In genomic region chr11:115276780-115277603, GRCm38 (mm10) we compare ENCODE assay signal across 8 mouse cellular contexts. TPM values are rescaled to one million over a fixed set of nuclear protein-coding genes. Genes with fewer than 3 reads are reported as not detected.
A peak's percentile ranks its signal among the peaks of the same experiment; 100 is the strongest.
DNase-seq lines count a peak whose midpoint lies in the region; ATAC-seq and TF ChIP-seq lines count a peak whose summit lies in the region.

TSS of gene Fdxr (minus strand) at chr11:115277050.

- H3K36me3 ChIP-seq in hindbrain, embryonic 10.5 days = 0 out of 2 replicates have a peak, but pooled peaks cover 3% of the 10 kb centered on the region
- H3K36me3 ChIP-seq in lung, postnatal 0 days (ENCODE audit: insufficient read depth, low read length) = no peaks in the 10 kb centered on the region

- H3K9ac ChIP-seq in lung, postnatal 0 days (replicated peaks; ENCODE audit: low read depth) = peak within 1 kb of the TSS; percentile 43

- TF ChIP-seq EP300 in lung, postnatal 0 days (IDR thresholded peaks at IDR 0.05) = peak; percentile 92

- peak within 1 kb of the TSS; percentile 94 for H3K27ac ChIP-seq in hindbrain, embryonic 10.5 days
- H3K27ac ChIP-seq in lung, postnatal 0 days (ENCODE audit: low read length) = peak within 1 kb of the TSS; percentile 85

- peak within 1 kb of the TSS; percentile 79 for H3K4me3 ChIP-seq in hindbrain, embryonic 10.5 days
- H3K4me3 ChIP-seq in lung, postnatal 0 days (ENCODE audit: low read depth, low read length) = peak within 1 kb of the TSS; percentile 55

- peak within 1 kb of the TSS; percentile 87 for H3K4me2 ChIP-seq in lung, postnatal 0 days (replicated peaks; ENCODE audit: low read depth, low read length)

- peak; percentile 99 for DNase-seq in MN1 (ENCODE audit: low spot score)
- DNase-seq in cerebellum, adult 9-10 months = peak; percentile 100
- DNase-seq in hindbrain, embryonic 10.5 days (ENCODE audit: low spot score) = peak; percentile 99
- peak; percentile 99 for DNase-seq in layer of hippocampus, adult 9-11 months
- DNase-seq in lung, postnatal 0 days (ENCODE audit: low spot score) = peak; percentile 100
- DNase-seq in ovary, postnatal 14 days (ENCODE audit: low spot score) = peak; percentile 96
- peak; percentile 99 for DNase-seq in thymus, postnatal 14 days

- under 1% methylated on average over 42 of the region's 42 CpGs for WGBS in hindbrain, embryonic 10.5 days
- WGBS in lung, postnatal 0 days = 0% methylated on average over 42 of the region's 42 CpGs

- H3K9me3 ChIP-seq in hindbrain, embryonic 10.5 days = no peaks in the 10 kb centered on the region
- no peaks in the 10 kb centered on the region for H3K9me3 ChIP-seq in lung, postnatal 0 days (ENCODE audit: low read length)

- H3K27me3 ChIP-seq in hindbrain, embryonic 10.5 days (ENCODE audit: insufficient read depth, poor library complexity, severe bottlenecking) = no peaks in the 10 kb centered on the region
- no peaks in the 10 kb centered on the region for H3K27me3 ChIP-seq in lung, postnatal 0 days (replicated peaks; ENCODE audit: insufficient read depth, low read length)

- peak; percentile 91 for ATAC-seq in frontal cortex, adult (ENCODE audit: low TSS enrichment)
- peak; percentile 97 for ATAC-seq in lung, postnatal 0 days

- TF ChIP-seq CTCF in lung, postnatal 0 days (IDR thresholded peaks at IDR 0.05) = peak; percentile 36; the same call in 1 of the 2 replicates

- peaks cover 43% of the 10 kb centered on the region for H3K4me1 ChIP-seq in hindbrain, embryonic 10.5 days (replicated peaks)
- H3K4me1 ChIP-seq in lung, postnatal 0 days (ENCODE audit: insufficient read depth, low read depth, low read length) = peaks cover 10% of the 10 kb centered on the region; the same call in 1 of the 2 replicates

RNA-seq across cellular contexts. Expression of gene Fdxr, which starts in this region (rescaled TPM):
- 17.7 TPM in 2 replicates for polyA plus RNA-seq in hindbrain, embryonic 10.5 days (2016; fragmentation: Nextera tagmentation; extraction: Ambion mirVana)
- 6.9 and 7.9 TPM in 2 replicates for polyA plus RNA-seq in lung, postnatal 0 days (2015; fragmentation: Nextera tagmentation; extraction: Ambion mirVana)

Comparison
In these comparisons a context has a peak if more than half of its experiments do, and no peak if none do; other contexts are left out.
1. Peak in every context shown above with its lines: DNase-seq, ATAC-seq, H3K4me3 ChIP-seq and H3K27ac ChIP-seq.